Mouse (Mus musculus) gastrocnemius, postnatal 25 days (tissue): ENCODE data around the gene Hs1bp3. TPM values are rescaled to one million over a fixed set of nuclear protein-coding genes. Genes with fewer than 3 reads are reported as not detected.

ENCODE experiments used
- DNase-seq: peaks from one replicate; pipeline ENCODE4 v3.0.0; 2022
- total RNA-seq, 2 experiments: library from RNA; stranded (reverse); gene quantifications; 1 replicate in 1 of 2; 2 replicates in 1 of 2; pipeline ENCODE4 v1.2.3; 2021

Gene Hs1bp3
- total RNA-seq, 2 experiments from 2014 or later: 5.3 to 6.4 TPM

DNA sequence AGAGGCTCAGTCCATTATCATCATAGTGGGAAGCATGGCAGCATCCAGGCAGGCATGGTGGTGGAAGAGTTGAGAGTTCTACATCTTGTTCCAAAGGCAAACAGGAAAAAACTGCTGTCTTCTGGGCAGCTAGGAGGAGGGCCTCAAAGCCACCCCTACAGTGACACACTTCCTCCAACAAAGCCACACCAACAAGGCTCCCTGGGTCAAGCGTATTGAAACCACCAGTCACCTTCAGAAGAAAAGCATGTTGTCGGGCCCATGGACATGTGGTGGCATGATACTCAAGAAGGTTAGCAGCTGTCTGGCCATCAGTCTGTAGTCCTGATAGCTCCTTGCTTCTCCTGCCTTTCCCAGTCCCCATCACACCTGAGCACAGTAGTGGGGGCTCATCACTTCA, 22.3 kb downstream of the Hs1bp3 start:
- no peak for DNase-seq

DNA sequence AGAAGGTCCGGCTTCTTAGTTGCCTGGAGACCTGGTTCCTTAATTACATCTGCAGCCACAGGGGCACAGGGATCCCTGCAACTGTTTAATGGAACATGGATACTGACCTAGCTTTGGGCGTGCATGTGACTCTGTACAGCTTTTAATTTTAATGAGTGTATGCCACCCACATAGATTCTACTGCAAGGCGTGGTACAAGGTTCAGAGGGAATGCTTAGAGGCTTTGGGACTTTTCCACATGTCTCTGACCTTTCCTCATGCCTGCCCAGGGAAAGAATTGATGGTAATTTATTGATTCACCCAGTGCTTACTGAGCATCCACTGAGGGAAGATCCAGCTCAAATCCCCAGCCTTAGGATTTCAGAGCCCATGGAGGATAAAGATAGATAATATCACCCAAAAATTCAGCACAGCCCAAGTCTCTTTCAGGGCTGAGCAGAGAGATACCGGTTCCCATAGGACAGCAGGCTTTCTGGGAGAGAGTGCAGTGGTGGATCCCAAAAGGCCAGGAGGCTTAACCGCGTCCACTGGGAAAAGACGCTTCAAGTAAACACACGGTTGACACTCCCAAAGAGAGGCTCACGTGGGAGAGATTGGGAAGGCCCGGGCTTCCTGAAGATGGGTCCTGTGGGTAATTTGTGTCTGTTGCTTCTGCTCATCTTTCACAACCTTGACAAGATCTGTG, 23.5 kb downstream of the Hs1bp3 start:
- DNase-seq: no peak

- DNase-seq: no peak
Measured at GRCm38 (mm10) chr12:8337286-8338060, 24.2 kb downstream of the Hs1bp3 start.

GRCm38 (mm10) chr12:8338491-8338890, 25.3 kb downstream of the Hs1bp3 start:
- DNase-seq: no peak

DNA sequence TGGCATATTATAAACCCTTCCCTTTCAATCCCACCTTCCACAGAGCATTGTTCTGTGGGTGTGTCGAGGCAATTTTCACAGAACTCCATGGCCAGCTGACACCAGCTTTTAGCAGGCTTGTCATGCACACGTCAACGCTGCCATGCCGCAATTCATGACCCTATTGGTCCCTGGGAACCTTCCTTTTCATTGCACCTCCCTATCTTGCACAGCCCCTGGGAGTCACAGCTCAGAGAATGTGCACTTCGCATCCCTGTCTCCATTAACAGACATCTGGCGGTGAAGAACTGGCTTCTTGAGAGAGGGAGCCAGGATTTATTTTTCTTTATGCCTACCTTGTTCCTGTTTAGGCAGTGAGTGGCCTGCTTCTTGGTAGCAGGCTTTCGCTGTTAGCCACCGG, 25.7 kb downstream of the Hs1bp3 start:
- DNase-seq: no peak

- no peak for DNase-seq
Measured at GRCm38 (mm10) chr12:8339591-8340319, 26.5 kb downstream of the Hs1bp3 start.

DNA sequence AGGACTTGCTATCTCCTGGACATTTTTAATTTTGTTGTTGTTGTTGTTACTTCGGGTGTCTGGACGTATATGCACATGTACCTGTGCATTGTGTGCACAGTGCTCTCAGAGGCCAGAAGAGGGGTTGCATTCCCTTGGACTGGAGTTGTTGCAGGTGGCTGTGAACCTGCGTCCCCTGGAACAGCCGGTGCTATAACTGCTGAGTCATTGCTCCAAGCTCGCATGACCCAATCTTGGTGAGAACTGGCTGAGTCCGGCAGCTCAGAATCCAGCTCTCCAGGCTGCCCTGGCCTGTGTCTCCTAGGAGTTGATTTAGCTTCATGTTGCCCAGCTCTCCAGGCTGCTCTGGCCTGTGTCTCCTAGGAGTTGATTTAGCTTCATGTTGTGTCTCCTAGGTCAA, 27.8 kb downstream of the Hs1bp3 start:
- no peak for DNase-seq

GRCm38 (mm10) chr12:8343381-8343780, 30.1 kb downstream of the Hs1bp3 start:
- DNase-seq: no peak

DNA sequence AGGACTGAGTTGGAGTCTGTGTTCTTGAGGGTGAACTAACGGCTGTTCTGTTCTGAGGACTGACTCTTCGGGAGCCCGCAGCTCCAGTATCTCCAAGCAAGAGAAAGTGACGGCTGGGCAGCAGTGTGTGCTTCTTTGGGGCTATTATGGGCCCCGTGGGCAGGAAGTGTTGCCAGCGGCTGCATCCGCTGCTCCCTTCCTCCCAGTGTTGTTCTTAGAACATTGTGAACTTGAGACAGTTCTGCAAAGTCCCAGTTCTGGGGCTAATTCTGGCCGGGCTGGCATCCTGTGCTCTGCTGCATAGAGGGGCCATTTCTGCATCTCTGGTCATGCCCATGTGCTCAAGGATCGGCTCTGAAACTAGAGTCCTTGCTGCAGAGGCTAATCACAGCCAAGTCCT, 31.7 kb downstream of the Hs1bp3 start:
- peak; percentile 76 for DNase-seq

DNA sequence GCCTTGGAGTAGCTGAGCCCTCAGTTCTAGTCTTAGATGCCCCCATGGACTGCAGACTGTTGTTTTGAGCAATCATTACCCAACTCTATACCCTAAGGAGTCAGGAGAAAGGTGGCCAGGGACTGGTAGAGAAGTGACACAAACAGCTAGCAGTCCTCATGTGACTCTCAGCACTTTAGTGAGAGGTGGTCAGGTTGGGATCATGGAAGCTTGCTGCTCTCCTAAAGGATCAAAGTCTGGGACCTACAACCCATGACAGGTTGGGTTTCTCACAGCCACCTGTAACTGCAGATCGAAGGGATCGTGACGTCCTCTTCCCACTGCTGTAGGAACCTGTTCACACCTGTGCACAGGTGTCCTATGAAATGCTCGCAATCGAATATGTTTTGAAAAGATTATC, 32.3 kb downstream of the Hs1bp3 start:
- DNase-seq: no peak

GRCm38 (mm10) chr12:8347746-8348462, 34.7 kb downstream of the Hs1bp3 start:
- DNase-seq: no peak

GRCm38 (mm10) chr12:8348733-8349513, 35.7 kb downstream of the Hs1bp3 start:
- DNase-seq: no peak

- peak; percentile 49 for DNase-seq
Measured at GRCm38 (mm10) chr12:8351025-8351903, 38.0 kb downstream of the Hs1bp3 start.

DNA sequence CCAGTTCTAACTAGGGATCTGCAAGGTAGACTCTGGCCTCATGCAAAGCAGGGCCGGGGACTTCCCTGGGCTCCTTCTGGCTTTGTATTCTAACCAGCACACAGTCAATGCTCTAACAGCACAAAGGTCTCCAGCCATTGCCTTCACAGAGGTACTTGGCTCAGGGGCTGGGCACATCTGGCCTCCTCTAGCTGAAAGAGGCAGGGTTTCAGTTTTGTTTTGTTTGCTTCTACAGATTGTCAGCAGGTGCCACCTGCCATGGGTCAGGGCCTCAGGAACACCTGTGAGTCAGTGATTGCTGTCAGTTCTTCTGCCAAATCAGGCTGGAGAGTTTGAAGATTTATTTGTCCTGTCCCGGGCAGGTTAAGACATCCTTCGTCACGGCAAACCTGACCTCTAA, 39.8 kb downstream of the Hs1bp3 start:
- DNase-seq: no peak

DNA sequence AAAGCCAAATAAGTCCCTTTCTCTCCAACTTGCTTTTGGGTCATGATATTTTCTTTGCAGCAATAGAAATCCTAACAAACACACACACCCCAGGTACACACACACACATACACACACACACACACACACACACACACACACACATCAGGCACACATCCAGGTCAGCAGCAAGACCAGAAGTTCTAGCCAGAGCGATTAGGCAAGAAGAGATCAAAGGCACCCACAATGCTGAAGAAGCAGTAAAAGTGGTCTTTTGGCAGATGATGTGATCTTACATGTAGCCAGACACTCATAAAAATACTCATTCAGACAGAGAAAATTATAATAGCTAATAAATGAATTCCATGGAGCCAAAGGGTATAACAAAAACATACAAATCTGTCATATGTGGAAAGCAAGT, 41.0 kb downstream of the Hs1bp3 start:
- no peak for DNase-seq

DNA sequence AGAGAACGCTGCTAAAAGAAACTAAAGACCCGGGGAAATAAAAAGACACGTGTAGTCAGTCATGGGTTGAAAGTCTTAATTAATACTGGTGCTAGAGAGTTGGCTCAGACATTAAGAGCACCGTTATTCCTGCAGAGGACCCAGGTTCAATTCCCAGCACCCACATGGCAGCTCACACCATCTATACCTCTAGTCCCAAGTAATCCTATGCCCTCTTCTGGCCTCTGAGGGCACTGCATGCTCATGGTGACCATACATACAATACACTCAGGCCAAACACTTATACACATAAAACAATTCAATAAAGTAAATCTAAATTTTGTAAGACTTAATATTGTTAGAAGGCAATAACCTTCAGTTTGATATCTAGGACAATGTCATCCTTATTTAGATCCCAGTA, 41.8 kb downstream of the Hs1bp3 start:
- DNase-seq: no peak

- DNase-seq: peak; percentile 89
Measured at GRCm38 (mm10) chr12:8357449-8357848, 44.2 kb downstream of the Hs1bp3 start.

DNA sequence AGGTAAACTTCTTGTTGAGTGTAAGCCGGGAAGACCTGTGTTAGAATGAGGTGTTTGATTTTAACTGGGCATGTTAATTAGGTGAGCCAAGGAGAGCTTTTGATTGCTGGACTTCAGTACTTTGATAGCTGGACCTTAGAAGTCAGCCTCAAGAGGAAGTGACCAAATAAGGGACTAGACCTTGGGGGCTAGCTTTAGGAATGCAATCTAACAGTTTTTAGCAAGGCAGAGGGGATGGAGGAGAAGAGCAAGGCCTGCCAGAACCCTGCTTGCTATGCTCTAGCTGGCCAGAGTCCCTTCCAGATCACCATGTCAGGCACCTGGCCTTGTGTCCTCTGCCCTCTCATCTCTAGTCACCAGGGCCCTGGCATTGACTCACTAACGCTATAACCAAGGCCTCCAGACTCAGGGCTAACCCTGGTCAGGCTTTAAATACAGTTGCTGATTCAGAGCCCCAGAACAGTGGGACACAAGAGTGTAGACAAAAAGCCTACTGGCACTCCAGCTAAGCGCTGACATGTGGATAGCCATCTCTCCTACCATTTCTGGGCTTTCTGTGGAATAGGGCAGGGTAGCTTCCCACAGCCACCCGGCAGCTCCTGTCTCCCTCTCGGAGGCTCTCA, 45.2 kb downstream of the Hs1bp3 start:
- no peak for DNase-seq

DNA sequence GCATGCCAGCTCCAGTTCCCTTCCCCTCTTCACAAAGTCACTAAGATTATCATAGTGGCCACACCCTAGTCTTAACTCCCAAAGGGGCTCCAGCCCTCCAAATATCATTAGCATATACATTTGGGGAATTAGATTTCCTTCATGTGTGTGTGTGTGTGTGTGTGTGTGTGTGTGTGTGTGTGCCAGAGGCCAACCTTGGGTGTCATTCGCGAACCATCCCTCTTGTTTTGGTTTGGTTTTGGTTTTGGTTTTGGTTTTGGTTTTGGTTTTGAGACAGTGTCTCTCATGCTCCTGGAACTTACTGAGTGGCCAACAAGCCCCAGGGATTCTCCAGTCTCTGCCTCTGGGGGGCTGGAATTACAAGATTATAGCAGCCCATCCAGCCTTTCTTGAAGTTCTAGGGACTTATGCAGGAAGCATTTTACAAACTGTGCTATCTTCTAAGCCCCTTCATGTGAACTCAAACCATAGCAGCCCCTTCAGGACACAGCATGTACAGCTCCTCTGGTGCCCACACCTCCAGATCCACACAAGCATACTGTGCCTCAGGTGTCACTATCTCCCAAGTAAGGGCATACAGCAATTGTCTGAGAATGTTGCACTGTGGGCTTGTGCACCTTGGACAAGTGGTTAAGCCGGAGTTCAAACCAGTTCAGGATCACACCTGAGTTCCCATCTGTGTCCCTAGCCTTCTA, 46.3 kb downstream of the Hs1bp3 start:
- DNase-seq: no peak

GRCm38 (mm10) chr12:8361866-8362265, 48.6 kb downstream of the Hs1bp3 start:
- no peak for DNase-seq
